Mouse (Mus musculus) gastrocnemius, adult 8-10 months (tissue): ENCODE measurements around the gene Shank3. TPM values are rescaled to one million over a fixed set of nuclear protein-coding genes. Genes with fewer than 3 reads are reported as not detected.

Experiments
- DNase-seq, 2 experiments: peaks; one replicate each; pipeline ENCODE4 v3.0.0; 2022; ENCODE audit warnings: low spot score in 2 of 2
- total RNA-seq, 4 experiments: library from RNA; stranded (reverse); gene quantifications; 2 replicates each; pipeline ENCODE4 v1.2.4; 2022

Shank3 gene
- total RNA-seq, 4 experiments from 2014 or later: 5.9 to 11.7 (median 8.8) TPM

- DNase-seq: no peak
Measured at GRCm38 (mm10) chr15:89477091-89477491, 22.3 kb upstream of the Shank3 start, which contains the start of gene Arsa. Gene Arsa, minus strand, starts transcription at chr15:89477425.

- no peak for DNase-seq
Measured at GRCm38 (mm10) chr15:89477806-89478205, 21.6 kb upstream of the Shank3 start.

GRCm38 (mm10) chr15:89478622-89479021, 20.8 kb upstream of the Shank3 start:
- no peak for DNase-seq

- DNase-seq: peak; percentile 39 to 56
Measured at GRCm38 (mm10) chr15:89480584-89480983, 18.8 kb upstream of the Shank3 start.

- no peak for DNase-seq
Measured at GRCm38 (mm10) chr15:89488182-89488581, 11.2 kb upstream of the Shank3 start.

- DNase-seq: no peak
Measured at GRCm38 (mm10) chr15:89488611-89489117, 10.8 kb upstream of the Shank3 start.

GRCm38 (mm10) chr15:89494970-89495369, 4.5 kb upstream of the Shank3 start:
- DNase-seq: no peak

GRCm38 (mm10) chr15:89496131-89496530, 3.3 kb upstream of the Shank3 start:
- no peak for DNase-seq

GRCm38 (mm10) chr15:89496841-89497240, 2.6 kb upstream of the Shank3 start:
- no peak for DNase-seq

GRCm38 (mm10) chr15:89497391-89498048, 1.9 kb upstream of the Shank3 start:
- no peak for DNase-seq

- no peak for DNase-seq
Measured at GRCm38 (mm10) chr15:89498049-89498960, 1.1 kb upstream of the Shank3 start.

GRCm38 (mm10) chr15:89499784-89500220, 379 bp downstream of the Shank3 start:
- DNase-seq: no peak

GRCm38 (mm10) chr15:89500221-89500791, 883 bp downstream of the Shank3 start:
- no peak for DNase-seq

- DNase-seq: no peak
Measured at GRCm38 (mm10) chr15:89501321-89501720, 1.9 kb downstream of the Shank3 start.

GRCm38 (mm10) chr15:89504838-89505237, 5.4 kb downstream of the Shank3 start:
- DNase-seq: no peak

GRCm38 (mm10) chr15:89507751-89508150, 8.3 kb downstream of the Shank3 start:
- DNase-seq: no peak

- no peak for DNase-seq
Measured at GRCm38 (mm10) chr15:89512679-89513078, 13.3 kb downstream of the Shank3 start.

- DNase-seq: no peak
Measured at GRCm38 (mm10) chr15:89521951-89522350, 22.5 kb downstream of the Shank3 start.

- no peak for DNase-seq
Measured at GRCm38 (mm10) chr15:89522566-89523282, 23.3 kb downstream of the Shank3 start.

GRCm38 (mm10) chr15:89523283-89523832, 23.9 kb downstream of the Shank3 start:
- no peak for DNase-seq
